Mouse (Mus musculus): ENCODE data around the gene Ptpa. TPM values are rescaled to one million over a fixed set of nuclear protein-coding genes. Genes with fewer than 3 reads are reported as not detected.

The Ptpa gene
- total RNA-seq, 4 experiments from 2014 or later: 55.6 to 70.0 (median 63.9) TPM

DNA sequence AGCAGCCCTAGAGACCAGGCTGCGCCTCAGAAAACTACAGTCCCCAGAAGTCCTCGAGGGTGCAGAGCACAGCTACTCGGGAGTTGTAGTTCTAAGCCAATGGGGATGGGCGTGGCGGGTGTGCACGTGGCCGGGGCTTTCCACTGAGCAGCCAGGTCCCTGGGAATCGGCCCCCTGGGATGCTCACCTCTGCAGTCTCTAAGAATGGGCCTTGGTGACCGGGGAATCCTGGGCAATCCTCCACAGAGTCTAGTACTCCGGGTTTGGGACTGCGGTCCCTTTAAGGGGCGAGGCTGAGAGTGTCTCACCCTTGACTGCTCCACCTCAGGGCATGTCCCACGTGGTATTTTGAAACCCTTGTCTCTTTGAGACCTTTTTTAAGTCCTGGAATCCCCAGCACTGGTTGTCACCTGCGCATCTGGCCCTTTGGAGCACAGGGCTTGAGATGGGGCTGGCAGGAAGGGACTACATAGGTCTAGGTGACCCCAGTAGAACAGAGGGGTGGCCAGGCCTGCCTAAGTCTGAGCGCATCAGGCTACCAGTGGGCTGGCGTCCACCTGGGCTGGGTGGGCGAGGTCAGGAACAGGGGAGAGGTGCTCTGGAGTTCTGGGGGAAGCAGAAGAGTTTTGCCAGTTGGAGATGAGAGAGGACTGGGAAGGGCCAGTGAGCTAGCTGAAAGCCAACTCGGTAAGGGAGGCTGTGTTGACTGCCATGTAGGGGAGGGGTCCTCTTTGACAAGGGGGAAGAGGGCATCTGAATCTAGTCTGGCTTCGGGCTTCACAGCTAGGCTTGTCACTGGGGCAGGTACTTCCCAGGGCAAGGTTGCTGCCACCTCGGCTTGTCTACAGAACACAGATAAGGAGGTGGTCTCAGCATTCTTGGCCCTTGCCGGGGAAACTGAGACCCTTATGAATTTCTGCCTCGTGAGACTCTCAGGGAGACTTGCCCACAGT, 80.3 kb downstream of the Ptpa start:
- DNase-seq (ENCODE audit: low spot score in 2 of 2): peak; percentile 52 to 58

Small RNA genes lying within 50 kb of the gene (microRNA-seq; reads per million reads assigned to microRNA genes)
- gene Gm47292: not detected

Other genes starting within 250 kb of the Ptpa start
- 10 to 100 TPM; 50.3 to 59.4 (median 56.9) TPM for gene Endog, start 244.5 kb upstream of the Ptpa start, total RNA-seq (2022)
- 1 to 10 TPM; 3.4 to 5.1 (median 4.3) TPM for gene Spout1, start 237.6 kb upstream of the Ptpa start, total RNA-seq (2022)
- gene Kyat1, start 210.2 kb upstream of the Ptpa start, total RNA-seq (2022): 10 to 100 TPM; 23.0 to 28.7 (median 26.8) TPM
- gene Lrrc8a, start 178.3 kb upstream of the Ptpa start, total RNA-seq (2022): 10 to 100 TPM; 13.2 to 20.1 (median 15.3) TPM
- gene Gm28035, start 175.5 kb upstream of the Ptpa start, total RNA-seq (2022): under 1 TPM in 3 of 4 experiments, not detected in 1; 0.22 to 0.78 (median 0.40) TPM
- gene Phyhd1, start 149.8 kb upstream of the Ptpa start, total RNA-seq (2022): 10 to 100 TPM in 2 of 4 experiments, 1 to 10 TPM in 2; 7.7 to 14.2 (median 11.0) TPM
- gene Gm28038, start 135.0 kb upstream of the Ptpa start, total RNA-seq (2022): not detected
- 10 to 100 TPM; 20.5 to 26.2 (median 24.6) TPM for gene Dolk, start 129.7 kb upstream of the Ptpa start, total RNA-seq (2022)
- gene Nup188, start 129.6 kb upstream of the Ptpa start, total RNA-seq (2022): 1 to 10 TPM; 6.0 to 8.8 (median 7.2) TPM
- gene Sh3glb2, start 56.7 kb upstream of the Ptpa start, total RNA-seq (2022): 10 to 100 TPM; 15.3 to 18.5 (median 16.8) TPM
- 10 to 100 TPM; 13.2 to 29.8 (median 17.4) TPM for gene Miga2, start 51.8 kb upstream of the Ptpa start, total RNA-seq (2022)
- gene Dolpp1, start 23.8 kb upstream of the Ptpa start, total RNA-seq (2022): 1 to 10 TPM; 3.9 to 4.5 (median 4.1) TPM
- gene Crat, start 226 bp upstream of the Ptpa start, total RNA-seq (2022): 100 to 1,000 TPM; 355 to 420 (median 382) TPM
- 1 to 10 TPM in 3 of 4 experiments, under 1 TPM in 1; 0.96 to 1.7 (median 1.4) TPM for gene Ier5l, start 58.2 kb downstream of the Ptpa start, total RNA-seq (2022)
- 1 to 10 TPM in 2 of 4 experiments, under 1 TPM in 2; 0.41 to 1.7 (median 0.77) TPM for gene Cstad, start 179.0 kb downstream of the Ptpa start, total RNA-seq (2022)